Mouse (Mus musculus) left cerebral cortex, postnatal 25 days (tissue): Measurements from ENCODE around the gene Obscn. TPM values are rescaled to one million over a fixed set of nuclear protein-coding genes. Genes with fewer than 3 reads are reported as not detected.

Experiments used
- DNase-seq, 2 experiments: peaks; one replicate each; pipeline ENCODE4 v3.0.0; 2022; ENCODE audit warnings: low spot score in 2 of 2, mixed read lengths in 1 of 2
- intact Hi-C: fragments of 180-260 bp; cut with DNase I; formaldehyde crosslinking; loops from one replicate; pipeline ENCODE4 v1.15.1; 2025
- total RNA-seq, 2 experiments: library from RNA; stranded (reverse); gene quantifications; 2 replicates each; pipeline ENCODE4 v1.2.3; 2021

The Obscn gene
- total RNA-seq, 2 experiments from 2014 or later: 1.2 to 1.5 TPM

DNA sequence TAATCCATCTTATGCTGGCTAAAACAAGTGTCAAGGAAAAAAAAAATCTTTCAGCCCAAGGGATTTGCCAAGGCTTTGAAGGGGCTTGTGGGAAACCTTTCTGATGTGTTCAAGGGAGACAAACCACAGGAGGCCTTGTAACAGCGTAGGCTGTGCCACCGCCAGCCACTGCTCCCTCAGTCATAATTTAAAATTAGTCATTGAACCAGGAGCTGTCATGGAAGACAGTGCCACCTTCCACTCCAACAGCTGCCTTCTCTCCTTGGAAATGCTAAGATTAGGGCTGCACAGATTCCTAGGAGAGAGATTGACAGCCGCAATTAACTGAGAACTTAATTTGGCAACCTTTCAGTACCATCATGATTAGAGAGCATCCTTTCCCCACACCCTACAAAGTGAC lies 13.1 kb upstream of the Obscn start:
- DNase-seq: no peak
- intact Hi-C loops: no loop called here

DNA sequence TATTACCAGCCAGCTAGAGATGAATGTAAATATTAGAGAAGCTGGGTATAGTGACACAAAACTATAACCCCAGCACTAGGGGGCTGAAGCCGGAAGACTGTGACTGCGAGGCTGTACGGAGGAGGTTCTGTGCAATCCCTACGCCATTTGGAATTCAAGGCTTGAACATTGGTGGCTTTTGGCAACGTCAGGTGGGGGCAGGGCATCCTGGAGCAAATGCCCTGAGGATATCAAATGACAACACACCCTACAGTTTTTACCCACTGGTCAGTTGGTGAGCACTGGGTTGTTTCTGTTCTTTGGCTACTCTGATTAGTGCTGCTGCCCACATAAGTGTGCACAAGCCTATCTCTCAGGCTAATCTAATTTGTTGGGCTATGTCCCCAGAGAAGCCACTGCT lies 6.8 kb upstream of the Obscn start:
- DNase-seq: no peak
- intact Hi-C loops: no loop called here

DNA sequence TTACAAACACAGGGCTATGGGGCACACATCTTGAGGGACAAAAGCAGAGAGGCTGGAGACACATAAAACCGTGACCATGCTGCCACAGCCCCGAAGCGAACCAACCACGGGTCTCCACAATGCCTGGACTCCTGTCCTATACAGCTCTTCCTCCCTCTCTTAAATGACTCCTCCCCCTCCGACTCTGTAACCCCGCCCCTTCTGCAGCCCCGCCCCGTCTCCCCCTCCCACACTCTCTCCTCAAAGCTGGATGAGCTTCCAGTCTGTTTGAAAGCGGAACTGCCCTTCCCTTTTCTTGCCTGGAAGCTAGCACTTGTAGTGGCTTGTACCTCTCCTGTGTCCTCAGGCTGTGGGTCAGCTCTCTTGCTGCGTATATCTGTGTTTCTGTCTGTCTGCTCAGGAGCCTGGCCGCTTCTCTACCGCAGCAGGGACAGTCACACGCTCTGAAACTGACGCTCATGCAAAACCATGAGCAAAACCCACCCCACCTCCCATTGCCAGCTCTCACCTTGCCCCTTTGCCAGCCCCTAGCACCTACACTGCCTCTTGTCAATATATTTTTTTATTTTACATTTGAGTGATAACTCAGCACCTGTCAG lies 5.7 kb upstream of the Obscn start:
- intact Hi-C loops: no loop called here
- DNase-seq: no peak

DNA sequence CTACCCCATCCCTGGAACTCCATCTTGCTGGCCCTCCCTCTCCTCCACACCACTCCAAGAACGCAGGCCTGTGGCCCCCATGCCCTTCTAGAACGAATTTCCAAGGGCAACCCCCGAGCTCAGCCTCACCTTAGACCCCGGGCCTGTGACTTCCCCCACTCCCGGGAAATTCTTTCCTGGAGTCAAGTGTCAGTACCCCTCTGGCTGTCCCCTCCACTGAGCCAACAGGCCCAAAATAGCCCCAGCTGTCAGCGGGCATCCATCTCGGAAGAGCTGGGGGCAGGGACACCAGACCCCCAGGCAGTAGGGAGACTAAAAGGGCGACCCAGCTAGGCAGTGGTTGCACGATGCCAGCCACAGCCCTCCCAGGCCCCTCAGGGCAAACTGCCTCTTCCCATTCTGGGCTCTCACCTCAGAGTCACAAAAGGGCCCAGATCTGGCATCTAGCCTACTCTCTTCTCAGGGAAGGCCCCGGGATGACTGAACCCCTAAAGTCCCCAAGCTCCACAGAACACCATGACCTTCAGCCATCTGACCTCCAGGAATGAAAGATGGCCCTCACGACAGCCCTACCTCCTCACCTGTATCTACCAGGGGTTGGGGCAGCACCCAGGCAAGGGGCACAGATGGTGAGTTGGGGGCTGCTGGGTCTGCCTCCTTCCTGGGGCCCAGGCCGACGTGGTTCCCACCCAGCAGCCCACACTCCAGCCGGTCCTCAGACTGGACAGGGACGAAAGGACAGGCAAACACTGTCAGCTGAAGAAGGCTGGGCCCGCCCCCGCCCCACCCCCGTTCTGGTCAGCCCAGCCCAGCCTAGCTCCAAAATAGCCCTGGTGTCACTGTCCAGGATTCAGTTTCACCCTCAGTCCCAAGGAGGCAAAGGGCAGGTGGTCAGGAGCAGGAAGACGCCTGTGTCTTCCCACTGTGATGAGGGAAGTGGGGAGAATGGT lies 2.6 kb upstream of the Obscn start:
- intact Hi-C loops: no loop called here
- DNase-seq: no peak

DNA sequence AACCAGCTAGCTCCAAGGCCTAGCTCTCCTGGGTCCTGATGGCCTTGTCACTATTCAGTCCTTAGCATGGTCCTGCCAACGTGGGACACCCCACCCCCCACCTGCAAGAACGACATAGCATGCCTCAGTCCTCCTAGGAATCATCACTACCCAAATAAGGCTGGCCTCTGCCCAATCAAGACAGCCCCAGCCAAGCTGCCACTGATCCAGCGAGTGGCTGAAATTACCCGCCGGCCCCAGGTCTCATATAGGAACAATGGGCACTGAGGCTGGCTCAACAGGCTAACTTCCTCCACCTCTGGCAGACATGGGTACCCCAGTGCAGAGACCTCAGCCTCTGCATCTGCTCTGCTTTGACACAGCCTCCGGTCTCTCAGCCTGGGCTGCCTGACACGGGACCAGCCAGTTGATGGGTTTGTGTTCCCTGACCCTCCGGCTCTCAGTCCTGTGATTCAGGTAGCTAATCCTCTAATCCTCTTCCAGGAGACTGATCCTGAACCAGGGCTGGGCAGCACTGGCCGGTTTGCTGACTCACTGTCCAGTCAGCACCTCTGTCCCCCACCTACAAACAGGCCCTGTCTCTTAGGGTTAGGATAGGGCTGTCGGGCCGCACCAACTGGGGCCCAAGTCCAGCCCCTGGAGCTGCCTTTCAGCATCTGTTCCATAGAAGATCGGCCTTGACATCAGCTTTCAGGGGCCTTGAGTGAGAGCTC lies 948 bp upstream of the Obscn start:
- intact Hi-C loops: no loop called here
- DNase-seq: no peak

DNA sequence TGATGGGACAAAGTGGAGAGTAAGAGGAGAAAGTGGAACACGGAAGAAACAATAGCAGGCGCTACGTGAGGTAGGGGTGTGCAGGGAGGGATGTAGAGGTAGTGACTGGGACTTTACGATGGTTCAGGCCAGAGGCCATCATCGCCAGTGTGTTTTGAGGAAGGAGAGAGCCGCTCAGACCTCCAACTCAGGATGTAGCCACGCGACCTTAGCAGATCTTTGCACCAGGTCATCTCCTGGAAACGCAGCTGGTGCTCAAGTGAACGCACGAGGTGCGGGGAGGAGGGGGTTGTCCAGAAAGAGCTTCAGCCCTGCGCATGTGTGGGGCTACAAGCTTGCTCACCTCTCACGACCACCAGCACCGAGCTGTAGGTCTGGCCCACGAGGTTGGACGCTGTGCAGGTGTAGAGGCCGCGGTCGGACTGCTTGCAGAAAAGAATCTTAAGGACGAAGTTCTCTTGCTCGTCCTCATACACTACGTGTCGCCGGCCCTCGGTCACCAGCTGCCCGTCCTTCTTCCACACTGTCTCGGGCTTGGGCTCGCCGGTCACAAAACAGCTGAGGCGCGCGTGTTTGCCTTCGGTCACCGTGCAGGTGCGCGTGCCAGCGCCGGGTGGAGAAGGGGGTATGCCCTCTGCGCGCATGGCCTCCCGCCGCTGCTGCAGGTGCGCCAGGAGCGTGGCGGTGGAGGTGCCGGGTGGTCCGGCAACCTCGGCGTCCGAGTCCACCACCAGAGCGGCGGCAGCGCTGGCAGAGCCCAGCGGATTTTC lies 966 bp downstream of the Obscn start:
- no peak for DNase-seq
- intact Hi-C loops: no loop called here

DNA sequence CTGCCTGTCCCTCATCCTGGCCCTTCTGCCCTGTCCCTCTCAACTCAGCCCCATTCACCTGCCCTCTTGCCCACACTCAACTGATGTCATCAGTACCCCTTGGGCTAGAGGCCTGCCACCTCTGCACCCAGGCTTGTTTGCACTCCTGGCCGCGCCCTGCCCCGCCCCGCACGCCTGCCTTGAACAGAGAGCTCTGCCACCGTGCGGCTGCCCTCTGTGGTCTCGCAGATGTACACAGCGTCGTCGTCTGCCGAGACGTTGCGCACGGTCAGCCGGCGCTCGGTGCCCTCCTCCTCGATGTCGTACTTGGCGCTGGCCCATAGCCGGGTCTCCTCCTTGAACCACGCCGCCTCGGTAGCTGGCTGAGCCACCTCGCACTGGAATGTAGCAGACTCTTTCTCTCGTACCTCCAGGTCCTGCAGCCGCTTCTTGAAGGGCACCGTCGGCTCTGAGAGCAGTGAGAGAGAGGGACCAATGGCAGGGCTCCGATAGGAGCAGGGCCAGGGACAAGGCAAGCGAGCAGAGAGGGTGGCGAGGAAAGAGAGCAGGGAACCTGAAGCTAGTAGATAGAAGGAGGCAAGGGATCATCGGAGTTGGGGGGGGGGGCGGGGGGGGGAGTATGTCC lies 1.7 kb downstream of the Obscn start:
- no peak for DNase-seq
- intact Hi-C loops: no loop called here

DNA sequence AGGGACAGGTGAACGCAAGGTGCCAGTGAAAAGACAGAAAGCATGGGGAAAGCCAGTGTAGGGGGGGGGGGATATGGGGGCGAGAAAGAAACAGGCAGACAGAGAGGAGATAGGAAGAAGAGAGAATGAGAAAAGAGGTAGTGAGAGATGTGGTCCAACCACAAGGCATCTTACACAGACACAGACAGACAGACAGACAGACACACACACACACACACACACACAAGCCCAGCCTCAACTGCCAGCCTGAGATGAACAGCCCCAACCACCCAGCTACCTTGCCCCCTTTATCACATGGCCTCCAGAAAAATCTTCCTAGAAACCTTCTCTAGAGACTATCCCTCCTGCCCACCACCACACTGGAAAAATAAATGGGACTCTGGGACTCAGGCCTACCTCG lies 4.1 kb downstream of the Obscn start:
- DNase-seq: no peak
- intact Hi-C loops: no loop called here

DNA sequence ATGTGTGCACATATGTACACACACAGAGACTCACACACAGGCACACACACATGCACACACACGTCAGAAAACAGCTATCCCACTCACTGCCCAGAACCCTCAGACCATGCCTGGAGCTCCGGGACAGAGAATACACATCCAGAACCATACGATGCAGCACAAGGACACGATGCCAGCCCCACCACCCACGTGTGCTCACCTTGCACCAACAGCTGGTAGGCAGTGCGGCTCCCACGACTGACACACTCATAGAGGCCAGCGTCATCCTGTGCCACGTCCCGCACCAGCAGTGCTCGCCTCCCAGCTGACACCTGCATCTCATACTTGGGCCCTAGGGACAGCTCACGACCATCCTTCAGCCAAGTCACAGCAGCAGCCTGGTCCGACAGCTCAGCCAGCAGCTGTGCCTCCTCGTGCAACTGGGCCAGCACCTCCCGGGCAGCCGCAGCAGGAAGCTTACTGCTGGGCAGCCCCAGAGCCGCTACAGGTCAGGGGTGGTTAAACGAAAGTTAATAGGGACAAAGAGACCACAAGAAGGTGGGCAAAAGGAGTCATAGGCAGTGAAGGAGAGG lies 4.8 kb downstream of the Obscn start:
- intact Hi-C loops: no loop called here
- no peak for DNase-seq

DNA sequence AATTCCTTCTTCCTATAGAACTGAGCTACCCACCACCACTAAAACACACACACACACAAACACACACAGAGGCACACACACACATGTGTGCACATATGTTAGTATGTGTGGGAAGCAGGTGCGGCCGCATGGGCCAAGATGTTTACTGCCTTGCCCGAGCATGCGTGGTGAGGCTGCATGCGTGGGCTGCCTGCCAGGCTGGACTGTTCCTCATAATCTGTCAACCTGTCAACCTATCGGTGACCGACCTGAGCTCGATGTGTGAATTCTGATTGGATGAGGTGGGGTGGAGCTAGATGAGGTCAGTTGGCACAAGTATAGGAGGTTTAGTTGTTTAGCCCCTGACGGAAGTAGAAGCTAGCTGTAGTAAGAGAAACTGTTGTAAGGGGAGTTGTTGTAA lies 5.4 kb downstream of the Obscn start:
- no peak for DNase-seq

DNA sequence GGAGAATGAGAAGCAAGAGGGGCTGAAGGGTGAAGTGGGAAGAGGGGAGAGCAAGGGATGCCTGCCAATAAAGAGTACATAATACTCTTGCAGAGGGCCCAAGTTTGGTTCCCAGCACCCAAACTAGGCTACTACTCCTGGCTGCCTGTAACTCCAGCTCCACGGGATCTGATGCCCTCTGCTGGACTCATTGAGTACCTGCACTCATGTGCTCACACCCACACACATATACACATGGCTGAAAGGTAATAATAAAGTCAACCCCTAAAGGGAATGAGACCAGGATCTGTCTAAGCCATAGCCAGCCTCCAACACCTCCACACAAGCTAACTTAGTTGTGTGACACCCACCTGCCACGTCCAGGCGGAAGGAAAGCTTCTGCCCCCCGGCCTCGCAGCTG lies 30.3 kb downstream of the Obscn start:
- intact Hi-C loops: no loop called here
- no peak for DNase-seq

More for the DNA sequence above, 5.4 kb downstream of the Obscn start:
- intact Hi-C loops: no loop called here

DNA sequence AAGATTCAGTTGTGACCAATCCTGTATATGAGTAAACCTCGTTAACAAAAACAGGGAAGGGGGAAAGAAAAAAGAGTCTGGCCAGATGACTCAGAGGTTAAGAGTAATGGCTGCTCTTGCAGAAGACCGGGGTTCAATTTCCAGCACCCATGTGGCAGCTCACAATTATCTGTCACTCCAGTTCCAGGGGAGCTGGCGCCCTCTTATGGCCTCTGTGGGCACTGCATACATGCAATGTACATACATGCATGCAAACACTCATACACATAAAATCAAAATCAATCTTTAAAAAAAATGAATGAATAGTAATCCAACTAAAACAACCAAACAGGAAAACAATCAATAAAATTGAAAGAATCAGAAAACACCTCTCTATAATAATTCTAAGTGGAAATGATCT lies 33.9 kb downstream of the Obscn start:
- intact Hi-C loops: no loop called here
- DNase-seq: no peak

DNA sequence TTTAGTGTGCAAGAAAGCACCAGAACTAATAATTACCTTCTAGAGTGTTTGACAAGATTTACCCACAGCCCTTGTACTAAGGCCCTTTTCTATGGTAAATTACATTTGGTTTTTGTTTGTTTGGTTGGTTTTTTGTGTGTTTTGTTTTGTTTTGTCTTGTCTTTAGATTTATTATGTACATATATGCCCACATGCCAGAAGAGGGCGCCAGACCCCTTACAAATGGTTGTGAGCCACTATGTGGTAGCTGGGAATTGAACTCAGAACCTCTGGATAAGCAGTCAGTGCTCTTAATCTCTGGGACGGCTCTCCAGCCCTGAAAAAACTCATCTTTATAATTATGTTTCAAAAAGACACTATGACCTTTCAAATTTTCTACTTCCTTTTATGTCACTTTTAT lies 37.9 kb downstream of the Obscn start:
- intact Hi-C loops: loop anchor here (2.0 to 5.0 kb wide), 2 partner anchors 84 to 199 kb away; partner anchors contain the start of gene Gjc2
- peak; percentile 8 to 10 for DNase-seq

DNA sequence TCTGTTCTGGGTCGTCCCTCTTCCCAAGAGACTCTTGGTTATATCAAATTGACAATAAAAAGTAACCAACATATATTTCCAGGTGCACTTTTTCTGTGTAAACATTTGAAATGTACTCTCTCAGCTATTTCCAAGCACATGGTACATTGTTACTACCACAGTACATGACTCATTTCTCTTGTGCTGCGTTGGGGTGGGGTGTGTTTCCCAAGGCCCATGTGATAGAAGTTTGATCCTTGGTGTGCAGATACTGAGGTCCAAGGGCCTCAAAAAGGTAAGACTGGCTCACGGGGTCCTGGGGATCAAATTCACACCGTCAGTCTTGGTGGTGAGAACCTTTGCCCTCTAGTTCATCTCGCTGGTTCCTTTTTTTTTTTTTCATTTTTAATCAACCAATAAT lies 38.4 kb downstream of the Obscn start:
- intact Hi-C loops: loop anchor here (2.0 to 5.0 kb wide), 2 partner anchors 85 to 200 kb away; partner anchors contain the start of gene Gjc2
- DNase-seq: no peak

DNA sequence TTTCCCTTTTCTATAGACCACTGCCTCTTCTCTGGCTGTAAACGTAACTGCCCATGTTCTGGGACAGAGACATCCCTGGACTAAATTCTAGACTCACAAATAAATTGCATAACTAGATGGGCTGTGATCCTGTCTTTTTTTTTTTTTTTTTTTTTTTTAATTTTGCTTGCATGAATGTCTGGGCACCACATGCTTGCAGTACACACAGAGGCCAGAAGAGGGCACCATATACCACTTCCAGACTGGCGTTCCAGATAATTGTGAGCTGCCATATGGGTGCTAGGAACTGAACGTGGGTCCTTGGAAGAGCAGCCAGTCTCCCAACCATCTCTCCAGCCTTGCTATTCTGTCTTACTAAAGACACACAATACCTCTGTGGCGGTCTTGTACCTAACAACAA lies 42.0 kb downstream of the Obscn start:
- no peak for DNase-seq
- intact Hi-C loops: no loop called here

DNA sequence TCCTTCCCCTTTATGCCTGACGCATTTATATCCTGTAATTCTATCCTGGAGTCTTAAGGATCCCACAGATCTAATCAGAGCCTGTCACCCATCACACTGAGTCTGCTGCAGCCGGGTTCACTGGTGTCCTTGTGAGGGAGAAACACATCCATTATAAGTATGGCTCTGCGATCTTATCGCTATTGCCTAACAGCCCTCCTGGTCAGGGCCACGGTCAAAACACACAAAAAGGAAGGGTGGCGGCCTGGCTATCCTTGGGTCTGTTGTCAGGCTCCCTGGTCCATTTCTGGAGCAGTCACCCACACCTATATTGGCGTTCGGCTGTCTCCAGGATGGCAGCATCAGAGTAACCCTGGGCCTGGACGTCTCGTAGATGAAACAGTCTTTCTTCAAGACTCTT lies 48.6 kb downstream of the Obscn start:
- DNase-seq: no peak
- intact Hi-C loops: no loop called here

DNA sequence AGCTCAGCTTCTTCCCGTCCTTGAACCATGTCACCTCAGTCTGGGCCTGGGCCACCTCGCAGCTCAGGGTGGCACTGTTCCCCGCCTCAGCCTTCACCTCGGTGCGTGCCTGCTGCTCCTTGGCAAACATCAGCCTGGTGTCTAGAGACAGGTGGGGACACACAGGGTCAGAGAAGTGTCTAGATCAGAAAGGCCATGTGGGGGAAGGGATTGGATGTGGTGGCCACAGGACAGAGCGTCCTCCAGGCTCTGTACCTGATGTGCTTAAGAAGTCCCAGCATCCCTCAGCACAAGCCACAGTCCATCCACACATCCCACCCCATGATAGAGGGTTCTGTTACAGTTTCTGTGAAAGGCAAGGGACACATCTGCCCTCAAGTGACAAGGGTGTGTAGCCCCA lies 51.0 kb downstream of the Obscn start:
- intact Hi-C loops: no loop called here
- no peak for DNase-seq

DNA sequence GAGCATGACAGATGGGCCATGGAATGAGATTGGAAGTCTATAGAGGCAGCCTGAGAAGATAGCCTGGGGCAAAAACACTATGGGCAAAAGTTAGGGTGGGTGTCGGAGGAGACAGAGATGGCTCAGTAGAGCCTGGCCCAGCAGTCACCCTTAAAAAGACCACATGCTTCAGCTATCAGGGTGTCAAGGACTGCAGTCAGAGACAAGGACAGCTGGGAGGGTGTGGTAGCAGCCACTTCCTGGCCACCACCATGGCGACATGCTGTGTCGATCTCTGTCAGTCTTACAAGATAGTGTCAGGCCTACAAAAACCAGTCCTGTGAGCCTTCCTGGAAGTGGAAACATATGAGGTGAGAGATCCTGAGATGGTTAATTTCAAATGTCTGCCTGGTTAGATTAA lies 53.1 kb downstream of the Obscn start:
- intact Hi-C loops: no loop called here
- no peak for DNase-seq

DNA sequence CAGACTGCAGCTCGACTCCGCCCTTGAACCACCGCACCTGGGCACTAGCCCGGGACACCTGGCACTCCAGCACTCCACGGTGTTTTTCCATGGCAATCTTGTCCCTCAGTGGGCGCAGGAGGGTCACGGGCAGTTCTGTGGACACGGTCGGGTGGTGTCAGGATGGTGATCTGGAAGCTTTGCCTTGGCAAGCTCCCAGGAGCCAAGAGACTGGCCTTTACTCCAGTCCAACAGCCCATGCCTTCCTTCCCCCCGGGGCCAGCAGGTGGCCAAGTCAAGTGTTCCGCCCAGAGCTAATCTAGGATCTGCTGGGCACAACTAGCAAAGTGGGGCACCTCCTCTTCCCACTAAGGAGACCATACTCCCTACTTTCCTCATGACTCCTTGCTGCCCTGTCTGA lies 57.9 kb downstream of the Obscn start:
- no peak for DNase-seq
- intact Hi-C loops: no loop called here
